Mouse (Mus musculus) small intestine, adult 2 months (tissue): ENCODE results near the gene Rac3.
"Not testable (repeated sequence)": the region's sequence is repeated elsewhere in the genome, so short reads cannot be mapped to it uniquely, and the experiment has no call there.

Experiments
- CTCF ChIP-seq: fragments of 200-500 bp; IDR thresholded peaks from 2 replicates; pipeline ENCODE4 v1.5.1; 2012; ENCODE audit warnings: low read depth, mild to moderate bottlenecking, control low read depth, inconsistent platforms, low read length, moderate library complexity, mixed read lengths; ENCODE audit not compliant: insufficient replicate concordance, insufficient read length; ENCODE audit errors: extremely low read depth
- POLR2A ChIP-seq: fragments of 200-500 bp; IDR thresholded peaks from 2 replicates; pipeline ENCODE4 v1.6.1; 2012; ENCODE audit warnings: low read depth, mild to moderate bottlenecking, control low read depth, inconsistent platforms, low read length, moderate library complexity

GRCm38 (mm10) chr11:120763121-120763999, 42.1 kb downstream of the Rac3 start:
- TF ChIP-seq POLR2A, CTCF: not testable (repeated sequence)
